Mouse (Mus musculus) common myeloid progenitor, adult 5-6 weeks (primary cell): ENCODE measurements around the gene Mvk. TPM values are rescaled to one million over a fixed set of nuclear protein-coding genes. Genes with fewer than 3 reads are reported as not detected.

ENCODE experiments used
- ATAC-seq: replicated peaks from 2 replicates; pipeline ENCODE4 v1.8.0; 2016; ENCODE audit warnings: low read depth, mild to moderate bottlenecking, moderate TSS enrichment, inconsistent platforms; ENCODE audit not compliant: poor library complexity, severe bottlenecking
- total RNA-seq: library from RNA; stranded (forward); fragments of 200-1000, 187-1606 nt; gene quantifications from 2 replicates; pipeline ENCODE4 v1.2.3, GENCODE M21; 2017

Mvk gene
- total RNA-seq, 1 experiment from 2014 or later, result 6.4 TPM

GRCm38 (mm10) chr5:114507394-114507793 lies 63.3 kb downstream of the Mvk start:
- no peak for ATAC-seq

- no peak for ATAC-seq
Observed at GRCm38 (mm10) chr5:114507964-114508363, 63.9 kb downstream of the Mvk start.

DNA sequence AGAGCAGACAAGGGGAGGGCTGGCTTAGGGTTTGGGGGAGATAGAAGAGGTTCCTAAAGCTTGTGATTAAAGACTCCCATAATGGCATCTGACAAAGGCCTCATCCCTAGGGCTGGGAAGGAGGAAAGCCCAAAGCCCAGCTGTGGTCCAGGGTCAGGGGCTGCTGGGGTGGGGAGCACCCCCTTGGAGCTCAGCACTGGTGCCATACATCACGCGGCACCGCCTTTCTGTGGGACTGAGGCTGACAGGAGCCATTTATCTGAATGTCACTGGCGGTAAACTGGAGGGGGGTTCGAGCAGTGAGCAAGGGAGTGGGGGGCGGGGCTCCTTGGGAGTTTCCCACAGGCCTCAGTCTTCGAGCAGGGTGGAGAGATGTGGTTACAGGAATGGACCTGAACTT lies 65.4 kb downstream of the Mvk start:
- ATAC-seq, result no peak

Other genes starting within 250 kb of the Mvk start
- gene Foxn4, start 170.5 kb upstream of the Mvk start, total RNA-seq, result not detected in 2 replicates
- gene Myo1h, start 155.1 kb upstream of the Mvk start, total RNA-seq, result 0.73 and 1.3 TPM in 2 replicates
- gene Kctd10, start 63.8 kb upstream of the Mvk start, total RNA-seq, result 51.3 and 57.5 TPM in 2 replicates
- gene Ube3b, start 63.7 kb upstream of the Mvk start, total RNA-seq, result 15.9 and 25.2 TPM in 2 replicates
- 8.2 and 17.5 TPM in 2 replicates for gene Mmab, start 209 bp upstream of the Mvk start, total RNA-seq
- gene Fam222a, start 123.7 kb downstream of the Mvk start, total RNA-seq, result 0.18 TPM in 1 of 2 replicates, not detected in the other
- 0.19 and 1.1 TPM in 2 replicates for gene Trpv4, start 214.2 kb downstream of the Mvk start, total RNA-seq
- gene Gltp, start 246.7 kb downstream of the Mvk start, total RNA-seq, result 40.0 and 48.6 TPM in 2 replicates